Mouse (Mus musculus): ENCODE results near the gene 1810062G17Rik. TPM values are rescaled to one million over a fixed set of nuclear protein-coding genes. Genes with fewer than 3 reads are reported as not detected.

Gene 1810062G17Rik
- polyA plus RNA-seq, 1 experiment from 2014 or later, result 2.7 TPM

GRCm38 (mm10) chr3:36491535-36491934 lies 15.8 kb downstream of the 1810062G17Rik start:
- Histone ChIP-seq H3K9ac (no peak overlapping the region), H3K4me1 (peaks cover 16% of the 10 kb centered on the region), H3K4me2 (replicated peaks) (no peak overlapping the region), H3K27ac (replicated peaks) (no peak overlapping the region), H3K4me3 (replicated peaks) (no peak overlapping the region), H3K36me3 (no peaks in the 10 kb centered on the region), H3K9me3 (replicated peaks) (no peaks in the 10 kb centered on the region), H3K27me3 (no peaks in the 10 kb centered on the region)
- WGBS, result 95% methylated on average over 5 of the region's 5 CpGs
- no peak for ATAC-seq (ENCODE audit: insufficient number of reproducible peaks, low FRiP score, low TSS enrichment, low read depth)

GRCm38 (mm10) chr3:36492716-36493391 lies 17.1 kb downstream of the 1810062G17Rik start:
- H3K36me3 ChIP-seq, result no peaks in the 10 kb centered on the region
- no peak overlapping the region for H3K4me2 ChIP-seq (replicated peaks)
- H3K27ac ChIP-seq (replicated peaks), result peak overlapping the region; percentile 71; the same call in 1 of the 2 replicates
- peaks cover 17% of the 10 kb centered on the region for H3K4me1 ChIP-seq
- no peaks in the 10 kb centered on the region for H3K27me3 ChIP-seq
- no peak overlapping the region for H3K4me3 ChIP-seq (replicated peaks)
- H3K9ac ChIP-seq, result no peak overlapping the region
- WGBS, result 58% methylated on average over 9 of the region's 9 CpGs
- ATAC-seq (ENCODE audit: insufficient number of reproducible peaks, low FRiP score, low TSS enrichment, low read depth), result 0 out of 2 replicates have a peak, but pooled peaks have one; percentile 36
- no peaks in the 10 kb centered on the region for H3K9me3 ChIP-seq (replicated peaks)

DNA sequence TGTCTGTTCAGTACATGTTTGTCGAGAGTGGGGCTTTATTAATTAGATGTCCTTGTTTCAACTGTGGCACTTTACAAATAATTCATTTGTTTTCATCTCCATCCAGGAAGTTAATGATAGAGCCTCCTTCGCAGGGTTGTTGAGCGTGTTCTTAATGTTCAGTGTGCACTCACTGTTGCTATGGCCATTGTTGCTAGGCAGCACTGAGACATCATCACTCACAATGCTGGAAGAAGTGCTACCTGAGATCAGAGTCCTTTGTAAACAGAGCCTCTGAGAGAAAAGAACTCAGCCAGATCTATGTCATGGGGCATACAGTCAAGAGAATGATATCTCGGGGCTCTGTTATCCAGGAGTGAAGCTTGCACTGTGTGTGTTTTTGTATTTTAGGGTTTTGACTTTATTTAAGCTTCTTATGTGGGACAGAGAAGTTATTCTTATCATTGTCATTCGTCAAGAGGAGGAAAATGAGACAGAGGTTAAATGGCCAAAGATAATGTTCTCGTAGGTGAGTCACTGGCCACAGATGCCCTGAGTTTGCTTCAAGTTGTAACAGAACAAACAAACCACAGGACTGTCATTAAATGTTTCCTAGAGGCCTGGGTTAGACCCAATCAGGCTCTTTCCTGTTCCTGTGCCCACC lies 18.0 kb downstream of the 1810062G17Rik start:
- 71% methylated on average over 6 of the region's 6 CpGs for WGBS
- Histone ChIP-seq H3K4me3 (replicated peaks) (no peak overlapping the region), H3K9me3 (replicated peaks) (no peaks in the 10 kb centered on the region), H3K36me3 (no peaks in the 10 kb centered on the region), H3K9ac (no peak overlapping the region), H3K27ac (replicated peaks) (no peak overlapping the region), H3K4me1 (peaks cover 17% of the 10 kb centered on the region), H3K4me2 (replicated peaks) (no peak overlapping the region), H3K27me3 (no peaks in the 10 kb centered on the region)
- ATAC-seq (ENCODE audit: insufficient number of reproducible peaks, low FRiP score, low TSS enrichment, low read depth), result no peak

- H3K36me3 ChIP-seq, result no peaks in the 10 kb centered on the region
- peaks cover 17% of the 10 kb centered on the region for H3K4me1 ChIP-seq
- ATAC-seq (ENCODE audit: insufficient number of reproducible peaks, low FRiP score, low TSS enrichment, low read depth), result no peak
- H3K4me3 ChIP-seq (replicated peaks), result no peak overlapping the region
- H3K9ac ChIP-seq, result no peak overlapping the region
- no peak overlapping the region for H3K4me2 ChIP-seq (replicated peaks)
- no peak overlapping the region for H3K27ac ChIP-seq (replicated peaks)
- H3K27me3 ChIP-seq, result no peaks in the 10 kb centered on the region
- WGBS, result 71% methylated on average over 2 of the region's 2 CpGs
- H3K9me3 ChIP-seq (replicated peaks), result no peaks in the 10 kb centered on the region
These were observed 18.9 kb downstream of the 1810062G17Rik start for GRCm38 (mm10) chr3:36494613-36495012.

DNA sequence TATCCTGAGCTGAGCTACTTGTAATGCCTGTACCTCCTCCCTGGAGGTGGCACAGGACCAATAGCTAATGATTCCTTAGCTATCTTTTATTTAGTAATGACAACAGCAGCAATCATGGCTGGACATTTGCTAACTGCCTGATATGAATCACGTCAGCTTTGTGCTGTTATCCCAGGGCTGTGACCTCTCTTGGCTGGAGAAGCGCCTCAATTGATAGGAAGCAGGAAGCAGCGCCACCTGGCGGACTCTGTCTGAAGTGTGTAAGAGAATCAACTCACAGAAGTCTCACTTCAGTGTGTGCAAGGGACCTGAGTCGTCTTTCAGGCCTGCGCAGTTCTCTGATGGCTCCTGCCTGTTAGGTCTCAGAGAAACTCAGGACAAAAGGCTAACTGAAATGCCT lies 19.7 kb downstream of the 1810062G17Rik start:
- Histone ChIP-seq H3K27ac (replicated peaks) (no peak overlapping the region), H3K4me2 (replicated peaks) (peak overlapping the region; percentile 29; the same call in 1 of the 2 replicates), H3K4me3 (replicated peaks) (no peak overlapping the region; the same call in 1 of the 2 replicates), H3K27me3 (no peaks in the 10 kb centered on the region), H3K4me1 (peaks cover 17% of the 10 kb centered on the region), H3K9me3 (replicated peaks) (no peaks in the 10 kb centered on the region), H3K36me3 (no peaks in the 10 kb centered on the region), H3K9ac (no peak overlapping the region)
- WGBS, result 5% methylated on average over 6 of the region's 6 CpGs
- peak; percentile 51; the same call in 1 of the 2 replicates for ATAC-seq (ENCODE audit: insufficient number of reproducible peaks, low FRiP score, low TSS enrichment, low read depth)

DNA sequence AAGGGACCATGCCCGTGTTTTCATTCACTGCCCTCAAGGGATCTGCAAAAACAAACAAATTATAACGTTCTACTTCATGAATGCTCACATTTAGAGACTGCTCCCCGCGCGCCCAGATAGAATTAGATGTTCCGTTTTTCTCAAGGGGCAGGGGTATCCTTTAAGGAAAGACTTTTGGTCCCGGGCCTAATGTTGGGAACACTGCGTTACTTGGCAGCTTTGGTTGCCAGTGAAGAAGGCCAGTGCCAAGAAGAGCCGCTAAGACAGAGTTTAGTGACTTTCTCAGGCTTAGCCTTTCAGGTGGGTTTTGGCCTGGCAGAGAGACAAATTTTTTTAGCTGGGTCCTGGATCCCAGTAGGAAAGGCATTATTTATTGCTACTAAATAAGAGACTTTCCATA lies 20.5 kb downstream of the 1810062G17Rik start:
- Histone ChIP-seq H3K36me3 (no peaks in the 10 kb centered on the region), H3K4me3 (replicated peaks) (no peak overlapping the region), H3K4me2 (replicated peaks) (no peak overlapping the region), H3K27ac (replicated peaks) (0 out of 2 replicates have a peak overlapping the region, but pooled peaks have one; percentile 58), H3K27me3 (no peaks in the 10 kb centered on the region), H3K9ac (no peak overlapping the region), H3K4me1 (peaks cover 17% of the 10 kb centered on the region), H3K9me3 (replicated peaks) (no peaks in the 10 kb centered on the region)
- WGBS, result 76% methylated on average over 9 of the region's 9 CpGs
- ATAC-seq (ENCODE audit: insufficient number of reproducible peaks, low FRiP score, low TSS enrichment, low read depth), result no peak

DNA sequence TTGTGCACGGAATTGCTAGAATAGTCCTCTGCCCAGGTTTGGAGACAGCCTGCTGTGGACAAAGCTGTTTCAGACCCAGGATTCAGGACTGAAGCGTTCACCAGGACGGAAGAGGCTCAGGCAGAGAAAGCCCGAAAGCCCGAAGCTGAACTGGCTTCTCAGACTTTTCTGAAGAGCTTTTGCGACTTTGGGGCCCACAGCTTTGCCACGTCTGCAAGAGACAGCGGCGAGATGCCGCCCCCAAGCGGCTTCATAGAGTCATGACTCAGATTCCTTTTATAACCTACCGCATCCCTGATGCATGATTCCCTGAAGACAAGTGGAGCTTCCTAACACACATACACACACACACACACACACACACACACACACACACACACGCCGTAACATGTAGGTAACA lies 21.0 kb downstream of the 1810062G17Rik start:
- H3K4me2 ChIP-seq (replicated peaks), result no peak overlapping the region
- H3K9ac ChIP-seq, result no peak overlapping the region
- ATAC-seq (ENCODE audit: insufficient number of reproducible peaks, low FRiP score, low TSS enrichment, low read depth), result peak; percentile 40; the same call in 1 of the 2 replicates
- peaks cover 17% of the 10 kb centered on the region for H3K4me1 ChIP-seq
- no peaks in the 10 kb centered on the region for H3K27me3 ChIP-seq
- H3K27ac ChIP-seq (replicated peaks), result 0 out of 2 replicates have a peak overlapping the region, but pooled peaks have one; percentile 58
- 12% methylated on average over 14 of the region's 14 CpGs for WGBS
- no peaks in the 10 kb centered on the region for H3K9me3 ChIP-seq (replicated peaks)
- no peak overlapping the region for H3K4me3 ChIP-seq (replicated peaks)
- H3K36me3 ChIP-seq, result no peaks in the 10 kb centered on the region

DNA sequence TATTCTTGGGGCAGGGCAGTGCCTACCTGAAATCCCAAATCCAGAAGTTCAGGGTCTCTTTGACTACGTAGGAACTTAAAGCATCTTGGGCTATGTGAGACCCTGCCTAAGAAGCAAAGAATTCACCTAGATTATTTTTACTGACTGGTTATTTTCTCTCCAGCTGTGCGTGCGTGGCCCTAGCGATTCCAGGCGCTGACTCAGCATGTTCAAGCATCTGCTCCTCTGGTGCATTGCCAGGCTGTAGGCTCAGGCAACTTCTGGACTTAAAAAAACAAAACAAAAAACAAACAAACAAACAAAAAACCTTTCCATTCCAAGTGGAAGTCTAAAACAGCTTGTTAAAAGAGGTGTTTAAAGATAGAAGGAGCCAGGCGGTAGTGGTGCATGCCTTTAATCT lies 22.5 kb downstream of the 1810062G17Rik start:
- ATAC-seq (ENCODE audit: insufficient number of reproducible peaks, low FRiP score, low TSS enrichment, low read depth), result no peak
- Histone ChIP-seq H3K36me3 (no peaks in the 10 kb centered on the region), H3K9me3 (replicated peaks) (no peaks in the 10 kb centered on the region), H3K9ac (no peak overlapping the region), H3K4me3 (replicated peaks) (no peak overlapping the region), H3K4me1 (0 out of 2 replicates have a peak, but pooled peaks cover 9% of the 10 kb centered on the region), H3K27ac (replicated peaks) (no peak overlapping the region), H3K4me2 (replicated peaks) (no peak overlapping the region), H3K27me3 (no peaks in the 10 kb centered on the region)
- WGBS, result 74% methylated on average over 6 of the region's 6 CpGs

DNA sequence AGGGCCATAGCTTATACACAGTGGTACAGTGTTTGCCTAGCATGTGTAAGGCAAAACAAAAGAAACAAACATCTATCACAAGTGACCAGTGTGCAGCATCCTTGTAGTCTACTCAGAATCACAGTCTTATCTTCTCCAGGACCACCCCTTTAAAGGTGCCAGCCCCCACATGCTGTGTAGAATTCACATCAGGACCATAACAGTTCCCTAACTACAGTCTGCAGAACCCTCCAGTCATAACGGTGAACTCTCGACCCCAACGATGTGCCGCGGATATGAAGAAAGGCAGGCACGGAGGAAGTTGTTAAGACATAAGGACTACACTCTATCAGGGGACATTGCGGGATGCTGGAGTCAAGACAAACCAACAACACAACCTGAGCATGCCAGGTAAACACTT lies 23.7 kb downstream of the 1810062G17Rik start:
- no peak for ATAC-seq (ENCODE audit: insufficient number of reproducible peaks, low FRiP score, low TSS enrichment, low read depth)
- Histone ChIP-seq H3K9me3 (replicated peaks) (no peaks in the 10 kb centered on the region), H3K27ac (replicated peaks) (no peak overlapping the region), H3K4me1 (0 out of 2 replicates have a peak, but pooled peaks cover 9% of the 10 kb centered on the region), H3K4me3 (replicated peaks) (no peak overlapping the region), H3K9ac (no peak overlapping the region), H3K36me3 (no peaks in the 10 kb centered on the region), H3K4me2 (replicated peaks) (no peak overlapping the region), H3K27me3 (no peaks in the 10 kb centered on the region)
- WGBS, result 93% methylated on average over 7 of the region's 7 CpGs

GRCm38 (mm10) chr3:36500976-36501375 lies 25.2 kb downstream of the 1810062G17Rik start:
- Histone ChIP-seq H3K9me3 (replicated peaks) (no peaks in the 10 kb centered on the region), H3K4me3 (replicated peaks) (no peak overlapping the region), H3K9ac (no peak overlapping the region), H3K27ac (replicated peaks) (no peak overlapping the region), H3K4me2 (replicated peaks) (no peak overlapping the region), H3K27me3 (no peaks in the 10 kb centered on the region), H3K36me3 (no peaks in the 10 kb centered on the region), H3K4me1 (0 out of 2 replicates have a peak, but pooled peaks cover 4% of the 10 kb centered on the region)
- WGBS, result 72% methylated on average over 8 of the region's 8 CpGs
- no peak for ATAC-seq (ENCODE audit: insufficient number of reproducible peaks, low FRiP score, low TSS enrichment, low read depth)

DNA sequence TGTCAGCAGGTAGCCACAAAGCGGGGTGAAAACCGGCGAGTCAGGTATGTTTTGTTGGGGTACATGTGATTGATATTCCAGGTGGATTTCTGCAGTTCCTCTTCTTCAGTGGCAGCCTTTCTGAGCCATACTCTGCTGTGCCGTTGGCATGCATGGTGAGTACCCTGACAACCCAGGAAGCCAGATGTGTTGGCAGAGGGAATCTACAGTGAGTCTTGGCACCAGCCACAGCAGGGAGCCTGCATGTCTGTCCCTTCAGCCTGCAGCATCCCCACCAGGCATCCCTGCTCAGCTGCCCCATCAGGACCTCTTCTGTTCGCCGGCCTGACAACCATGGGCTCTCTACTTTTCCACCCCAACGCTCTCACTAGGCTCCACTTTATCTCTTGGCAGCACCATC lies 25.8 kb downstream of the 1810062G17Rik start:
- Histone ChIP-seq H3K4me1 (0 out of 2 replicates have a peak, but pooled peaks cover 2% of the 10 kb centered on the region), H3K27me3 (no peaks in the 10 kb centered on the region), H3K9me3 (replicated peaks) (no peaks in the 10 kb centered on the region), H3K4me2 (replicated peaks) (no peak overlapping the region), H3K27ac (replicated peaks) (no peak overlapping the region), H3K9ac (no peak overlapping the region), H3K4me3 (replicated peaks) (no peak overlapping the region), H3K36me3 (no peaks in the 10 kb centered on the region)
- ATAC-seq (ENCODE audit: insufficient number of reproducible peaks, low FRiP score, low TSS enrichment, low read depth), result no peak
- WGBS, result 77% methylated on average over 7 of the region's 7 CpGs
